Mouse (Mus musculus) heart, postnatal 36 days (tissue): Measurements from ENCODE around the gene Kiss1r. TPM values are rescaled to one million over a fixed set of nuclear protein-coding genes. Genes with fewer than 3 reads are reported as not detected.

ENCODE experiments used
- DNase-seq, 2 experiments: peaks; one replicate each; pipeline ENCODE4 v3.0.0; 2021 to 2022
- intact Hi-C: fragments of 180-260 bp; cut with DNase I; formaldehyde crosslinking; loops from one replicate; pipeline ENCODE4 v1.15.1; 2025
- total RNA-seq, 2 experiments: library from RNA; stranded (reverse); gene quantifications; 2 replicates each; pipeline ENCODE4 v1.2.3; 2021

The Kiss1r gene
- total RNA-seq, 2 experiments from 2014 or later, result 0.17 to 0.38 TPM

GRCm38 (mm10) chr10:79936284-79936910, 19.6 kb downstream of the Kiss1r start:
- DNase-seq, result no peak
- intact Hi-C loops, result no loop called here

DNA sequence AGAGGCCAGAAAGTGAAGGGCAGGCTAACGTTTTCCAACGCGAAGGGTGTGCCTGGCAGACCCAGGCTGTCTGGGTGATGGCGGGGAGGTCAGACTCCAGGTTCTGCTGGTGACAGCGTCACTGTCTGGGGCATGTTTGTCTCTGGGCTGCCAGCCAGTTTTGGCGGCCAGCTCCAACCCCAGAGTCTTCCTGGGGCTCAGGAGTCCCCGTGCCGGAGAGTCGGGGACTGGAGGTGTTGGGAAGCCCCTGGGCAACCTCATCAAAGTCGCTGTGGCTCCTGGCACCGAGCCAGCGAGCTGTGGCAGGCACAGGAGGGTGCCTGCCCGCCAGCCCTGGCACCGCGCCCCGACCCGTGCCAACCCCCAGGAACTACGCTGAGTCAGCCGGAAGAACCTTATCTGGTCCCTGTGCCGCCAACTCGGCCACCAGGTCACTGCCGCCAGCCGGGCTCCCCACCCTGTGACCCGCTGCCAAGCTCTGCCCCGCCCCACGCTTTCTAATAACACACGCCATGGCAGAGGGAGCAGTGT, 20.2 kb downstream of the Kiss1r start:
- intact Hi-C loops, result no loop called here
- DNase-seq, result peak; percentile 79 to 84

DNA sequence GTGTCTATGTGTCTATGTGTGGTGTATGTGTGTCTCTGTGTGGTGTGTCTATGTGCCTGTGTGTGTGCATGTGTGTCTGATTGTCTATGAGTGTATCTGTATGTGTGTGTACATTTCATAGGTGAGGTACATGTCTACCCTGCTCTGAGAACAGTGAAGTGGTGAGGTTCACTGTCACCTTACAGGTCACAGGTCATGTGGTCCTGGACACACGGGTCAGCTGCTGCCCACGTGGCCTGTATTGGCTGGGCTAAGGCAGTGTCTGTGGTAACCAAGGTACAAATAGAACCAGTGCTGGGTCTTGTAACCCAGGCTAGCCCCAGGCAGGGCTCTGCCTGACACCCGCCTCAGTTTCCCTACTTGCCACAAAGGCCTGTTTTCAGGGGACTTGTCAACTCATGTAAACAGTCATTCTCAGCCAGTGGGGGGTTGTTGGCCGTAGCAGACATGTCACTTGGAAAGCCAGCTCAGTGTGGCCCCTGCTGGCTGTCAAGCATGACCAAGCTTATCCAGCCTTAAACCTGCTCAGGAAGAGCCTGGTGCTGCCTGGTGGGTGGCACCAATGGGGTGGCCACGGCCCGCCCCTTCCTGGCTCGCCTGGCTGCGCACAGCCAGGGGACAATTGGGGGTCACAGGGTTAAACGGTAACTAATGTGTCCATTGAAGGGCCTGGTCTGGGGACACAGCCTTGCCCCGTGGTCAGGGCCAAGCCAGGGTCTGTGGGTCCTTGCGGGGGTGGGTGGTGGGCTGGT, 21.2 kb downstream of the Kiss1r start:
- DNase-seq, result no peak
- intact Hi-C loops, result no loop called here

GRCm38 (mm10) chr10:79940749-79941148, 24.0 kb downstream of the Kiss1r start:
- peak in 1 of 2 experiments; percentile 29 for DNase-seq
- intact Hi-C loops, result no loop called here

DNA sequence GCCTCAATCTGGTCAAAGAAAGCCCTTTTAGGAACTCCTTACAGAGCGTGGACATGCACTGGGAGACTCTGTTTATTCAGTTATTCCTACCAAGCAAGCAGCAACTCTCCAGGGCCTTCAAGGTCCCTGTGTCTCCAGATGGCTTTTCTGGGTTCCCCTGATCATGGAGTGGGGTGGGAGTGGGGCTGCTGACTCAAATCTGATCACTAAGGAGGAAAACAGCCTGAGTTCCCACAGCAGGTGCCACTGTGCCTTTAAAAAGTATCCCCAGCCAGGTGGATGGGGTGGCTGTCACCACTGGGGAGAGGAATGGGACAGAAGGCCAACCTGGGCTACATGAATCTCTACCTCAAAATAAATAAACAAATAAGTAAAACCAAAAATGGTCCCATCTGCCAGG, 26.2 kb downstream of the Kiss1r start:
- DNase-seq, result no peak
- intact Hi-C loops, result no loop called here

- intact Hi-C loops, result no loop called here
- no peak for DNase-seq
Measured at GRCm38 (mm10) chr10:79943471-79943901, 26.7 kb downstream of the Kiss1r start.

- intact Hi-C loops, result no loop called here
- no peak for DNase-seq
Measured at GRCm38 (mm10) chr10:79945507-79946234, 28.9 kb downstream of the Kiss1r start.

DNA sequence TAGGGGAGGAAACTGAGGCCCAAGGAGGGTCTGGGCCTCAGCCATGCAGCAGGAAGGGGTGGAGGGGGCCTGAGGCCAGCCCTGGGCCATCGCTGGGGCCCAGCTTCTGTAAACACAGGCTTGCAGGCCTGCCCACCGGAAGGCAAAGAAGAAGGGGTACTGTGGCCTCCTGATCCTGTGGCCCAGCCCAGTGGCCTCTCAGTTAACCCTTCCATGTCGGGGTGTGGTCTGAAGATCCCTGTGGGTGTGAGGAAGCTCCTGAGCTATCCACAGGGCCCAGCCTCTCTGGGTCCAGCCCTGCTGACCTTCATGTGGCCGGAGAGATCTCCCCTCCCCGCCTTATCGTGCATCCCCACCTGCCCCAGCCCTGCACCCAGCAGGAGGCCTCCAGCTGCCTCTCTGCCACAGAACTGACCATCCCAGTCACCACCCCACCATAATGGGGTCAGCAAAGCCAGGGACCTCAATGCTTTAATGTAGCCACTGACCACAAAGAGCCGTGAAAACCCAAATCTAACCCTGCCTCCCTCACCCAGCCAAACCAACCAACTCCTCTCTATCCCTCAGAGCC, 30.1 kb downstream of the Kiss1r start:
- no peak for DNase-seq
- intact Hi-C loops, result no loop called here

GRCm38 (mm10) chr10:79947502-79947901, 30.7 kb downstream of the Kiss1r start:
- no peak for DNase-seq
- intact Hi-C loops, result no loop called here

DNA sequence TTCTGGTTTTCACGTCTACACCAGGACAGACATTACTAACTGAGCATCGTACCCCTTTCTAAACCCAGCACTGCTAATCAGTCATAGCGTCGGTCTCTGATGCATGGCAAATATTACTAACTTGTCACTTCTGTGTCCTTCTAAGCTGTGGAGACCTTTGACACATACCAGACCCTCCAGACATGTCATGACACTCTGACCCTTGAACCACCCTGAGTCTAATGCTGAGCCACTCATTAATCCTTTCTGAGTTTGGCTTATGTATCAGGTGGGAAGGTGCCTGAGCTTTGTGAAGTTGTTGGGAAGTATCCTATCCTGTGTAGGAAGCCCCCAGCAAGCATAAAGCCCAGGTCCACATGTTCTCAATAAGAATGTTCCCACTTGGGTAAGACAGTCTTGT, 33.1 kb downstream of the Kiss1r start:
- DNase-seq, result no peak
- intact Hi-C loops, result no loop called here

GRCm38 (mm10) chr10:79950661-79951060, 33.9 kb downstream of the Kiss1r start:
- intact Hi-C loops, result no loop called here
- DNase-seq, result no peak

GRCm38 (mm10) chr10:79953946-79954345, 37.2 kb downstream of the Kiss1r start:
- intact Hi-C loops, result loop anchor here (1.0 kb wide), 1 partner anchor 29 kb away; no protein-coding TSS in a partner anchor
- peak in 1 of 2 experiments; percentile 60 for DNase-seq

GRCm38 (mm10) chr10:79955691-79956090, 38.9 kb downstream of the Kiss1r start:
- intact Hi-C loops, result no loop called here
- DNase-seq, result no peak

DNA sequence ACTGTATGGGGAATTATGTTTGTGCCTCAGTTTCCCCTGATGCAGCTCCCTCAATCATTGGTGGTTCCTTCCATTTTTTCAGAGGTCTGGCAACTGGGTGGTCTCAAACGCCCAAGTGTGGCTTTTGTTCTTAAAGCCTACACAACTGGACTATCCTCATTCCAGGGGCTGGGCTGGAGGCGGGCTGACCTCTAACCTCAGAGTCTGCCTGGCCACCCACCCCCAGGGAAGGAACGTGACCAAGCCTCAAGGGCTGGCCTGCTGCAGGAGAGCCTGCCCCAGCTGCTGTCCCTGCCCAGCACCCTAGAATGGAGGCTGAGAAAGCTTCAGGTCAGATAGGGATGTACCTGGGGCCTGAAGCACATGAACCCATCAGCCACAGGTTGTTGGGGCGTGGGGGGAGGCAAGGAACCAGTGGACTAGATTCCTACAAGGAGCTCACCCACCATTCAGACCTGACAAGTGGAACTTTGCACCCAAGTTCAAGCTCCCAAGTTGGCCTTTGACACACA, 39.9 kb downstream of the Kiss1r start:
- intact Hi-C loops, result no loop called here
- no peak for DNase-seq

DNA sequence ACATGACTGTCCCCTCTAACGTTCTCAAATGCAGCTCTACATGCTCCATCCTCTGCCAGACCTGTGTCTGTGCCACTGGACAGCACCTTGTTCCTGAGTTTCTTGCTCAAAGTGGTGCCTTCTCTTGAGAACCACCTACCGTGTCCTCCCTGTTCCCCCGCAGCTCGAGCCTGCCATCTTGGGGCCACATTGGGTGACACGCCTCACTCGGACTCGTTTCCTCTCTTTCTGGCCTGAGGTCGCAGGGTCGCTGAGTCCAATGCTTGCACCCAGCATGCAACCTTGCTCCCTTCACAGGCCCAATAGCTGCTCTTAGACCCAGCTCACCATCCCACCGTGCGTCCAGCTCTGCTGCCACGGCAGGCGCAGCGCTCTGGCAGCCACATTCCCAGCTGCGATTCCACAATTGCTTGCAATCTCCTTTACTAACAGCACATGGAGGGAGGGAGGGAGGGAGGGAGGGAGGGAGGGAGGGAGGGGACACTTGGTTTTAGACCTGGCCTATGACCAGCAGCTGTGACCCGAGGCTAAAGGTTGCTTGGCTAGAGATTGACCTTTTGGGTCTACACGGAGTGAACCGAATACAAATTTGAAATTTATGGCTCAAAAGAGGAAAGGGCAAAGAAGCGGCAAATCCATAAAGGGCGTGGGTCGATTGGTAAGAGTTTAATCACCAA, 41.5 kb downstream of the Kiss1r start:
- intact Hi-C loops, result loop anchor here (1.0 to 2.0 kb wide), 3 partner anchors 33 to 123 kb away; no protein-coding TSS in a partner anchor
- peak; percentile 83 to 86 for DNase-seq

- intact Hi-C loops, result loop anchor here (2.0 kb wide), 1 partner anchor 67 kb away; no protein-coding TSS in a partner anchor
- DNase-seq, result peak in 1 of 2 experiments; percentile 38
Measured at GRCm38 (mm10) chr10:79959412-79959811, 42.6 kb downstream of the Kiss1r start.

GRCm38 (mm10) chr10:79959847-79960601, 43.3 kb downstream of the Kiss1r start, which contains the start of gene Wdr18:
TSS of gene Wdr18 (plus strand) at chr10:79960152.
- intact Hi-C loops, result loop anchor here (2.0 kb wide), 3 partner anchors 67 to 183 kb away; partner anchors contain the start of gene Stk11
- DNase-seq, result peak; percentile 99 to 100

- no peak for DNase-seq
- intact Hi-C loops, result loop anchor here (1.0 to 2.0 kb wide), 3 partner anchors 21 to 182 kb away; partner anchors contain the start of gene Stk11
Measured at GRCm38 (mm10) chr10:79960671-79961294, 44.0 kb downstream of the Kiss1r start.
